Mouse (Mus musculus): ENCODE results near the gene Gabra1. TPM values are rescaled to one million over a fixed set of nuclear protein-coding genes. Genes with fewer than 3 reads are reported as not detected.
A peak's percentile ranks its signal among the peaks of the same experiment; 100 is the strongest.

The Gabra1 gene
- polyA plus RNA-seq (2012; rRNA removed) (0.02 and 0.06 TPM in 2 replicates), polyA plus RNA-seq (2014; fragmentation: Nextera tagmentation; extraction: Ambion mirVana) (0.05 and 0.14 TPM in 2 replicates)

- Histone ChIP-seq H3K27ac (no peak within 1 kb of the TSS), H3K4me2 (ENCODE audit: low read depth) (peak within 1 kb of the TSS; percentile 48), H3K9ac (replicated peaks) (no peak within 1 kb of the TSS), H3K4me1 (replicated peaks; ENCODE audit: control insufficient read depth in 2 of 2, insufficient read depth in 2 of 2, low read length in 1 of 2) (no peaks in the 10 kb centered on the region), H3K27me3 (ENCODE audit: control insufficient read depth, insufficient read depth, low read length) (peaks cover 12% of the 10 kb centered on the region), H3K36me3 (replicated peaks; ENCODE audit: control insufficient read depth, insufficient read depth, low read depth) (no peaks in the 10 kb centered on the region), H3K4me3 (ENCODE audit: insufficient read depth in 1 of 2, low read depth in 2 of 2, low read length in 2 of 2) (peak within 1 kb of the TSS; percentile 28; a peak in 3 of 4 replicates), H3K9me3 (ENCODE audit: control insufficient read depth, low read length) (no peaks in the 10 kb centered on the region)
- DNase-seq (ENCODE audit: low read depth in 3 of 3, low spot score in 3 of 3), result no peak
- 5% methylated on average over 13 of the region's 13 CpGs for WGBS (ENCODE audit: insufficient replicate concordance)
- TF ChIP-seq EP300 (IDR thresholded peaks at IDR 0.05; ENCODE audit: low read depth) (no peak), CTCF (IDR thresholded peaks at IDR 0.05; ENCODE audit: low read depth) (no peak)
- no peak for ATAC-seq (ENCODE audit: insufficient read depth)
Observed at GRCm38 (mm10) chr11:42182825-42183152, at the start of gene Gabra1. TSS of gene Gabra1 (minus strand) at chr11:42182930.

GRCm38 (mm10) chr11:42181973-42182824, 531 bp downstream of the Gabra1 start:
- Histone ChIP-seq H3K27ac (no peak overlapping the region), H3K4me2 (ENCODE audit: low read depth) (peak overlapping the region; percentile 48), H3K27me3 (ENCODE audit: control insufficient read depth, insufficient read depth, low read length) (peaks cover 12% of the 10 kb centered on the region), H3K9me3 (ENCODE audit: control insufficient read depth, low read length) (no peaks in the 10 kb centered on the region), H3K4me3 (ENCODE audit: insufficient read depth in 1 of 2, low read depth in 2 of 2, low read length in 2 of 2) (peak overlapping the region; percentile 28; a peak in 3 of 4 replicates), H3K4me1 (replicated peaks; ENCODE audit: control insufficient read depth in 2 of 2, insufficient read depth in 2 of 2, low read length in 1 of 2) (no peaks in the 10 kb centered on the region), H3K9ac (replicated peaks) (no peak overlapping the region), H3K36me3 (replicated peaks; ENCODE audit: control insufficient read depth, insufficient read depth, low read depth) (no peaks in the 10 kb centered on the region)
- WGBS (ENCODE audit: insufficient replicate concordance), result 1% methylated on average over 35 of the region's 35 CpGs
- TF ChIP-seq CTCF (IDR thresholded peaks at IDR 0.05; ENCODE audit: low read depth) (no peak), EP300 (IDR thresholded peaks at IDR 0.05; ENCODE audit: low read depth) (no peak)
- ATAC-seq (ENCODE audit: insufficient read depth), result no peak
- DNase-seq (ENCODE audit: low read depth in 3 of 3, low spot score in 3 of 3), result no peak

GRCm38 (mm10) chr11:42181426-42181825, 1.3 kb downstream of the Gabra1 start:
- Histone ChIP-seq H3K4me3 (ENCODE audit: insufficient read depth in 1 of 2, low read depth in 2 of 2, low read length in 2 of 2) (no peak overlapping the region), H3K9me3 (ENCODE audit: control insufficient read depth, low read length) (no peaks in the 10 kb centered on the region), H3K4me1 (replicated peaks; ENCODE audit: control insufficient read depth in 2 of 2, insufficient read depth in 2 of 2, low read length in 1 of 2) (no peaks in the 10 kb centered on the region), H3K36me3 (replicated peaks; ENCODE audit: control insufficient read depth, insufficient read depth, low read depth) (no peaks in the 10 kb centered on the region), H3K9ac (replicated peaks) (no peak overlapping the region), H3K27me3 (ENCODE audit: control insufficient read depth, insufficient read depth, low read length) (peaks cover 12% of the 10 kb centered on the region), H3K4me2 (ENCODE audit: low read depth) (no peak overlapping the region), H3K27ac (no peak overlapping the region)
- no peak for ATAC-seq (ENCODE audit: insufficient read depth)
- DNase-seq (ENCODE audit: low read depth in 3 of 3, low spot score in 3 of 3), result no peak
- 18% methylated on average over 5 of the region's 5 CpGs for WGBS (ENCODE audit: insufficient replicate concordance)
- no peak for TF ChIP-seq CTCF (IDR thresholded peaks at IDR 0.05; ENCODE audit: low read depth)
- no peak for TF ChIP-seq EP300 (IDR thresholded peaks at IDR 0.05; ENCODE audit: low read depth)

- no peak for TF ChIP-seq EP300 (IDR thresholded peaks at IDR 0.05; ENCODE audit: low read depth)
- no peak for TF ChIP-seq CTCF (IDR thresholded peaks at IDR 0.05; ENCODE audit: low read depth)
- 56% methylated on average over 5 of the region's 5 CpGs for WGBS (ENCODE audit: insufficient replicate concordance)
- DNase-seq (ENCODE audit: low read depth in 3 of 3, low spot score in 3 of 3), result no peak
- H3K9me3 ChIP-seq (ENCODE audit: control insufficient read depth, low read length), result no peaks in the 10 kb centered on the region
- no peak overlapping the region for H3K4me3 ChIP-seq (ENCODE audit: insufficient read depth in 1 of 2, low read depth in 2 of 2, low read length in 2 of 2)
- no peaks in the 10 kb centered on the region for H3K36me3 ChIP-seq (replicated peaks; ENCODE audit: control insufficient read depth, insufficient read depth, low read depth)
- no peak overlapping the region for H3K9ac ChIP-seq (replicated peaks)
- H3K4me1 ChIP-seq (replicated peaks; ENCODE audit: control insufficient read depth in 2 of 2, insufficient read depth in 2 of 2, low read length in 1 of 2), result no peaks in the 10 kb centered on the region
- ATAC-seq (ENCODE audit: insufficient read depth), result no peak
- H3K27ac ChIP-seq, result no peak overlapping the region
- no peak overlapping the region for H3K4me2 ChIP-seq (ENCODE audit: low read depth)
- peaks cover 12% of the 10 kb centered on the region for H3K27me3 ChIP-seq (ENCODE audit: control insufficient read depth, insufficient read depth, low read length)
Observed at GRCm38 (mm10) chr11:42179535-42179934, 3.2 kb downstream of the Gabra1 start.

GRCm38 (mm10) chr11:42178296-42178695, 4.4 kb downstream of the Gabra1 start:
- Histone ChIP-seq H3K27me3 (ENCODE audit: control insufficient read depth, insufficient read depth, low read length) (peaks cover 12% of the 10 kb centered on the region), H3K4me2 (ENCODE audit: low read depth) (no peak overlapping the region), H3K36me3 (replicated peaks; ENCODE audit: control insufficient read depth, insufficient read depth, low read depth) (no peaks in the 10 kb centered on the region), H3K9ac (replicated peaks) (no peak overlapping the region), H3K27ac (no peak overlapping the region), H3K4me1 (replicated peaks; ENCODE audit: control insufficient read depth in 2 of 2, insufficient read depth in 2 of 2, low read length in 1 of 2) (no peaks in the 10 kb centered on the region), H3K9me3 (ENCODE audit: control insufficient read depth, low read length) (no peaks in the 10 kb centered on the region), H3K4me3 (ENCODE audit: insufficient read depth in 1 of 2, low read depth in 2 of 2, low read length in 2 of 2) (no peak overlapping the region)
- ATAC-seq (ENCODE audit: insufficient read depth) (no peak), DNase-seq (ENCODE audit: low read depth in 3 of 3, low spot score in 3 of 3) (no peak)
- TF ChIP-seq CTCF (IDR thresholded peaks at IDR 0.05; ENCODE audit: low read depth) (no peak), EP300 (IDR thresholded peaks at IDR 0.05; ENCODE audit: low read depth) (no peak)
- 78% methylated on average over 2 of the region's 2 CpGs for WGBS (ENCODE audit: insufficient replicate concordance)

Data from liver, embryonic 14.5 days (tissue).